In genomic region chr1:172318424-172319035, GRCm38 (mm10) we compare ENCODE assay signal across 15 mouse cellular contexts. TPM values are rescaled to one million over a fixed set of nuclear protein-coding genes. Genes with fewer than 3 reads are reported as not detected.
A peak's percentile ranks its signal among the peaks of the same experiment; 100 is the strongest.
DNase-seq lines count a peak whose midpoint lies in the region; ATAC-seq and TF ChIP-seq lines count a peak whose summit lies in the region.
"Had no signal": no experiment of that assay in that cellular context is flagged by ENCODE, and none has a peak within 500 bp of the region (broad histone marks: within the 10 kb centered on the region; RNA-seq: fewer than 3 reads in every experiment).

No protein-coding gene starts in this region.

- peak overlapping the region; percentile 85 for H3K27ac ChIP-seq in hindbrain, embryonic 12.5 days
- H3K27ac ChIP-seq: embryonic facial prominence, embryonic 12.5 days; limb, embryonic 13.5 days had no signal

- ATAC-seq in G1E (ENCODE audit: extremely low read depth, insufficient number of reproducible peaks, low FRiP score, poor library complexity, severe bottlenecking), result no peak
- ATAC-seq in hindbrain, embryonic 12.5 days (ENCODE audit: low FRiP score), result no peak
- no peak for ATAC-seq in inflammation-experienced regulatory T-cells, adult 6 months
- ATAC-seq: activated CD4-positive, CD25-positive, alpha-beta regulatory T cell, adult 4 months; lung, postnatal 0 days had no signal

- peak overlapping the region; percentile 50 for H3K9ac ChIP-seq in hindbrain, embryonic 12.5 days
- H3K9ac ChIP-seq: embryonic facial prominence, embryonic 12.5 days had no signal

- DNase-seq in cerebellum, adult 11-12 months, result peak; percentile 68
- no peak for DNase-seq in cerebellum, adult 11 months
- DNase-seq in left cerebral cortex, postnatal 25 days (ENCODE audit: low spot score in 2 of 2), result peak; percentile 42 to 63
- no peak for DNase-seq in left cerebral cortex, adult 8-10 months (ENCODE audit: low spot score in 2 of 2)
- no peak for DNase-seq in G1E (ENCODE audit: low spot score)
- DNase-seq in urinary bladder, postnatal 36 days (ENCODE audit: low spot score in 2 of 2), result no peak
- DNase-seq: kidney, adult 11 months had no signal

- intact Hi-C loops in left cerebral cortex, postnatal 25 days (cut with DNase I), result no loop called here

- peak overlapping the region; percentile 1; the same call in 1 of the 2 replicates for H3K4me3 ChIP-seq in G1E (ENCODE audit: low read depth, low read length)
- no peak overlapping the region for H3K4me3 ChIP-seq in hindbrain, embryonic 12.5 days
- H3K4me3 ChIP-seq: embryonic facial prominence, embryonic 12.5 days; limb, embryonic 13.5 days; myocyte had no signal

- 0 out of 2 replicates have a peak overlapping the region, but pooled peaks have one; percentile 11 for H3K4me2 ChIP-seq in hindbrain, embryonic 12.5 days (replicated peaks)
- H3K4me2 ChIP-seq: embryonic facial prominence, embryonic 12.5 days; limb, embryonic 13.5 days had no signal

- H3K9me3 ChIP-seq in G1E (replicated peaks), result no peaks in the 10 kb centered on the region
- no peaks in the 10 kb centered on the region for H3K9me3 ChIP-seq in hindbrain, embryonic 12.5 days (replicated peaks)
- H3K9me3 ChIP-seq: embryonic facial prominence, embryonic 12.5 days; limb, embryonic 13.5 days had no signal

- H3K4me1 ChIP-seq in G1E (ENCODE audit: insufficient read depth, low read depth, low read length), result peaks cover 9% of the 10 kb centered on the region
- H3K4me1 ChIP-seq in hindbrain, embryonic 12.5 days, result peaks cover 81% of the 10 kb centered on the region

- peaks cover 98% of the 10 kb centered on the region for H3K36me3 ChIP-seq in G1E (replicated peaks)
- H3K36me3 ChIP-seq in hindbrain, embryonic 12.5 days, result peaks cover 34% of the 10 kb centered on the region

- no peak for TF ChIP-seq CTCF in G1E (IDR thresholded peaks at IDR 0.05; ENCODE audit: low read depth, low read length)

- WGBS in hindbrain, embryonic 12.5 days, result 70% methylated on average over 19 of the region's 19 CpGs

- no peaks in the 10 kb centered on the region for H3K27me3 ChIP-seq in G1E (ENCODE audit: insufficient read depth, low read length)
- H3K27me3 ChIP-seq in hindbrain, embryonic 12.5 days, result no peaks in the 10 kb centered on the region
- H3K27me3 ChIP-seq: embryonic facial prominence, embryonic 12.5 days had no signal

RNA-seq across cellular contexts. Expression of gene Kcnj9, which starts 10.6 kb away (rescaled TPM):
- total RNA-seq in left cerebral cortex, postnatal 25 days (2021), result 100 to 1,000 TPM; 126 to 139 TPM
- total RNA-seq in left cerebral cortex, adult 8-10 months (2022), result 100 to 1,000 TPM; 109 to 120 (median 112) TPM
- not detected in 2 replicates for total RNA-seq in G1E (2014; fragmentation: Nextera tagmentation)
- not detected in 2 replicates for total RNA-seq in G1E (2017)
- not detected in 2 replicates for polyA plus RNA-seq in G1E (2012)
- 1.2 and 2.0 TPM in 2 replicates for polyA plus RNA-seq in hindbrain, embryonic 12.5 days (2016; fragmentation: Nextera tagmentation; extraction: Ambion mirVana)
- not detected for polyA plus RNA-seq in inflammation-experienced regulatory T-cells, adult 6 months (2017; shearing (Covaris generic))
- polyA plus RNA-seq: heart, embryonic 14.5 days; lung, postnatal 0 days had no signal

RNA-seq across cellular contexts. Expression of gene Atp1a2, which starts 20.7 kb away (rescaled TPM):
- total RNA-seq in left cerebral cortex, postnatal 25 days (2021), result 100 to 1,000 TPM; 610 to 694 TPM
- 100 to 1,000 TPM; 623 to 677 (median 661) TPM for total RNA-seq in left cerebral cortex, adult 8-10 months (2022)
- total RNA-seq in G1E (2014; fragmentation: Nextera tagmentation) (not detected in 2 replicates), G1E (2017) (under 0.01 and 0.05 TPM in 2 replicates)
- not detected in 2 replicates for polyA plus RNA-seq in G1E (2012)
- 13.7 and 16.1 TPM in 2 replicates for polyA plus RNA-seq in hindbrain, embryonic 12.5 days (2016; fragmentation: Nextera tagmentation; extraction: Ambion mirVana)
- polyA plus RNA-seq in inflammation-experienced regulatory T-cells, adult 6 months (2017; shearing (Covaris generic)), result under 1 TPM in 2 of 3 experiments, not detected in 1; 0.12 to 0.52 TPM

RNA-seq across cellular contexts. Expression of gene Kcnj10, which starts 22.5 kb away (rescaled TPM):
- 10 to 100 TPM; 85.4 to 99.8 TPM for total RNA-seq in left cerebral cortex, postnatal 25 days (2021)
- total RNA-seq in left cerebral cortex, adult 8-10 months (2022), result 100 to 1,000 TPM in 3 of 4 experiments, 10 to 100 TPM in 1; 98.2 to 130 (median 113) TPM
- total RNA-seq in G1E (2014; fragmentation: Nextera tagmentation) (1.1 TPM in 1 of 2 replicates, not detected in the other), G1E (2017) (under 0.01 and 0.11 TPM in 2 replicates)
- not detected in 2 replicates for polyA plus RNA-seq in G1E (2012)
- polyA plus RNA-seq in hindbrain, embryonic 12.5 days (2016; fragmentation: Nextera tagmentation; extraction: Ambion mirVana), result 0.53 and 0.83 TPM in 2 replicates
- under 1 TPM in 1 of 3 experiments, not detected in 2; 0.12 TPM for polyA plus RNA-seq in inflammation-experienced regulatory T-cells, adult 6 months (2017; shearing (Covaris generic))
- polyA plus RNA-seq: heart, embryonic 14.5 days; myocyte had no signal

RNA-seq across cellular contexts. Expression of gene Igsf8, which starts 57.1 kb away (rescaled TPM):
- 100 to 1,000 TPM; 232 to 242 TPM for total RNA-seq in left cerebral cortex, postnatal 25 days (2021)
- total RNA-seq in left cerebral cortex, adult 8-10 months (2022), result 100 to 1,000 TPM; 256 to 294 (median 274) TPM
- total RNA-seq in G1E (2014; fragmentation: Nextera tagmentation) (19.9 and 33.3 TPM in 2 replicates), G1E (2017) (13.1 and 14.8 TPM in 2 replicates)
- 69.3 and 71.4 TPM in 2 replicates for polyA plus RNA-seq in G1E (2012)
- 147 and 159 TPM in 2 replicates for polyA plus RNA-seq in hindbrain, embryonic 12.5 days (2016; fragmentation: Nextera tagmentation; extraction: Ambion mirVana)
- polyA plus RNA-seq in inflammation-experienced regulatory T-cells, adult 6 months (2017; shearing (Covaris generic)), result 1 to 10 TPM; 3.8 to 5.4 (median 5.2) TPM

RNA-seq across cellular contexts. Expression of gene Pigm, which starts 57.8 kb away (rescaled TPM):
- total RNA-seq in left cerebral cortex, postnatal 25 days (2021), result 1 to 10 TPM; 8.9 to 9.2 TPM
- total RNA-seq in left cerebral cortex, adult 8-10 months (2022), result 1 to 10 TPM; 8.0 to 8.7 (median 8.1) TPM
- total RNA-seq in G1E (2014; fragmentation: Nextera tagmentation) (28.3 and 29.5 TPM in 2 replicates), G1E (2017) (19.2 and 19.7 TPM in 2 replicates)
- polyA plus RNA-seq in G1E (2012), result 10.6 and 12.8 TPM in 2 replicates
- polyA plus RNA-seq in hindbrain, embryonic 12.5 days (2016; fragmentation: Nextera tagmentation; extraction: Ambion mirVana), result 9.4 and 9.8 TPM in 2 replicates
- 1 to 10 TPM; 4.9 to 6.3 (median 5.7) TPM for polyA plus RNA-seq in inflammation-experienced regulatory T-cells, adult 6 months (2017; shearing (Covaris generic))

Comparison
In these comparisons a context has a peak if more than half of its experiments do, and no peak if none do; other contexts are left out.
1. DNase-seq: peak in cerebellum, adult 11-12 months (single experiment) and left cerebral cortex, postnatal 25 days (2 of 2); none in cerebellum, adult 11 months (single experiment), left cerebral cortex, adult 8-10 months (0 of 2), G1E (single experiment) and urinary bladder, postnatal 36 days (0 of 2).
2. RNA of gene Kcnj9, which starts 10.6 kb away (total RNA-seq): 126 to 139 TPM in left cerebral cortex, postnatal 25 days and 109 to 120 TPM in left cerebral cortex, adult 8-10 months; not detected in G1E; every median in the first group is over 100 times any median in the second.
3. RNA of gene Atp1a2, which starts 20.7 kb away (total RNA-seq): 610 to 694 TPM in left cerebral cortex, postnatal 25 days and 623 to 677 TPM in left cerebral cortex, adult 8-10 months; under 0.01 to 0.05 TPM in G1E; every median in the first group is over 100 times any median in the second.
4. RNA of gene Kcnj10, which starts 22.5 kb away (total RNA-seq): 98.2 to 130 TPM in left cerebral cortex, adult 8-10 months and 85.4 to 99.8 TPM in left cerebral cortex, postnatal 25 days; under 0.01 to 1.1 TPM in G1E; every median in the first group is over 10 times any median in the second.